Mouse (Mus musculus) kidney, adult 2 months (tissue): ENCODE measurements at regions not wholly inside any gene's neighbourhood (a gene's known extent, or its start where the extent isn't known, plus 50 kb on each side); places are given as distances from the start of the nearest gene placed in this dataset.

Experiments used
- CTCF ChIP-seq: fragments of 200-500 bp; conservative IDR thresholded peaks from 2 replicates; pipeline ENCODE4 v1.5.1; 2011; ENCODE audit warnings: low read depth, mild to moderate bottlenecking, control low read depth, low read length, moderate library complexity, mixed read lengths; ENCODE audit not compliant: insufficient read depth, insufficient read length
- POLR2A ChIP-seq: fragments of 200-500 bp; IDR thresholded peaks from one replicate; pipeline ENCODE4 v1.6.1; 2011; ENCODE audit warnings: low read depth, low read length, control low read depth

DNA sequence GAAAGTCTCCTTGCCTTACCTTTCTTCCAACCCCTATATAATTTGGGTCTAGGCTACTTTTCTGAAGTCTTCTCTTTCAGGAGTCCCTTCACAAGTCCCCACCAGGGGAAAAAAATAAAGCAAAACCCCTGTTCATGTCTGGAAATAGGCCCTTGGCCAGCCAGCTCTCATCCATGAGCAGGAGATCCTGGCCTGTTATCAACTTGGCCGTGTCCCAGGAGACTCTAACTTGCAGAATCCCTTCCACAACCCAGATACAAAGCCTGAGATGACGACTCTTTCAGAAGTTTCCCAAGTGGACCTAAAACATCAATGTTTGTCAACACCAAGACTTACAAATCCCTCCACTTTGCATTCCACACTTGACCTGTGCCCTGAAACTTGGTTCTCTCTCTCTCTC lies 64.6 kb upstream of the Ankrd55 start:
- TF ChIP-seq CTCF, result no peak
- TF ChIP-seq POLR2A, result no peak
